Mouse (Mus musculus) E14TG2a.4 (cell line): Measurements from ENCODE around the gene Nudt14.

Source experiments
- CTCF ChIP-seq: conservative IDR thresholded peaks from 2 replicates; pipeline ENCODE4 v1.5.1; 2014; ENCODE audit warnings: low read length
- NANOG ChIP-seq: IDR thresholded peaks from 2 replicates; pipeline ENCODE4 v1.6.1; 2014; ENCODE audit warnings: borderline replicate concordance, low read length, mixed read lengths

DNA sequence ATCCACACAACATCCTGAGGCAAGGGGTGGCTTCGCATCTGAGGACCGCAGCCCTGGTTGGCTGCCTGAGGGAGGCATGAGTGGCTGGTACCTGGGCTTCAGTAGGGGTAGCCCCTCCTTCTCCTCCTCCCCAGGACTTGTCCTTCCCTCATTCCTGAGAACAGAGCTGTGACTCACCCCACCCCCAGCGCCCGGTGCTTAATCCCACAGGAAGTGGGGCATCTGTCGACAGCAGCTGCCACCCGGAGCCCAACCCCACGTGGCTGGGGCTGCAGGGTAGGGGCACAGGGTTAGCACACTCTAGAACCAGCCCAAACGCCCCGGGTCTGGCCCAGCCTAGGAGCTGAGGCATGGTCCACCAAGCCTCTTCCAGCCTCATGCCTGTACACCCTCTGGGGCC, 4.0 kb downstream of the Nudt14 start:
- TF ChIP-seq CTCF: no peak
- no peak for TF ChIP-seq NANOG
